Mouse (Mus musculus) stomach, postnatal 0 days (tissue): ENCODE results near the gene Ddn. TPM values are rescaled to one million over a fixed set of nuclear protein-coding genes. Genes with fewer than 3 reads are reported as not detected.

Source experiments
- ATAC-seq: fragments of 200-750 bp; cut with Nextera tagmentation; 2 replicates; pipeline ENCODE4 v1.8.0; 2017; ENCODE audit not compliant: low FRiP score, low TSS enrichment
- DNase-seq: peaks from one replicate; pipeline ENCODE4 v3.0.0-alpha.2; 2016; ENCODE audit warnings: low spot score
- H3K27ac ChIP-seq: fragments of 300-500 bp; sonication (generic); replicated peaks from 2 replicates; pipeline ENCODE4 v1.5.1; 2014; ENCODE audit warnings: mild to moderate bottlenecking, control low read depth
- H3K27me3 ChIP-seq: fragments of 300-500 bp; sonication (generic); 2 replicates; pipeline ENCODE4 v1.6.1; 2014; ENCODE audit warnings: low read length; ENCODE audit not compliant: control insufficient read depth, insufficient read depth
- H3K36me3 ChIP-seq: fragments of 300-500 bp; sonication (generic); 2 replicates; pipeline ENCODE4 v1.6.1; 2014; ENCODE audit warnings: low read length, mixed read lengths; ENCODE audit not compliant: control insufficient read depth, insufficient read depth
- H3K4me1 ChIP-seq: fragments of 300-500 bp; sonication (generic); replicated peaks from 2 replicates; pipeline ENCODE4 v1.6.1; 2014; ENCODE audit warnings: antibody characterized with exemption; ENCODE audit not compliant: control insufficient read depth, insufficient read depth
- H3K4me2 ChIP-seq: fragments of 300-500 bp; sonication (generic); replicated peaks from 2 replicates; pipeline ENCODE4 v1.6.1; 2014; ENCODE audit warnings: low read depth, mild to moderate bottlenecking, control low read depth, moderate library complexity
- H3K4me3 ChIP-seq: fragments of 300-500 bp; sonication (generic); 2 replicates; pipeline ENCODE4 v1.5.1; 2014; ENCODE audit warnings: low read depth, low read length, control low read depth
- H3K9ac ChIP-seq: fragments of 300-500 bp; sonication (generic); 2 replicates; pipeline ENCODE4 v1.6.1; 2014; ENCODE audit warnings: mild to moderate bottlenecking, low read length, control low read depth, mixed read lengths
- H3K9me3 ChIP-seq: fragments of 300-500 bp; sonication (generic); 2 replicates; pipeline ENCODE4 v1.6.1; 2016; ENCODE audit warnings: low read length; ENCODE audit not compliant: control insufficient read depth
- CTCF ChIP-seq: IDR thresholded peaks from 2 replicates; pipeline ENCODE4 v1.5.1; 2016; ENCODE audit warnings: antibody characterized with exemption, low read depth, mild to moderate bottlenecking, moderate library complexity
- EP300 ChIP-seq: optimal IDR thresholded peaks from 2 replicates; pipeline ENCODE3; 2016; ENCODE audit warnings: antibody characterized with exemption
- WGBS: fragments of 180-500 bp; shearing (Covaris S2); extraction: QIAGEN DNeasy Blood & Tissue Kit; methylation state at CpG from one replicate; pipeline ENCODE4 v1.1.7; 2014; 5-methylcytosine and 5-hydroxymethylcytosine counted together
- polyA plus RNA-seq: library from polyadenylated mRNA; unstranded; fragments of >200 nt; fragmentation: Nextera tagmentation; extraction: Ambion mirVana; gene quantifications from 2 replicates; pipeline ENCODE4 v1.2.1, GENCODE M21; 2015

Gene Ddn
- 0.02 TPM in 1 of 2 replicates, not detected in the other for polyA plus RNA-seq

- DNase-seq (no peak), ATAC-seq (no peak)
- Histone ChIP-seq H3K36me3 (peaks cover 9% of the 10 kb centered on the region), H3K9ac (0 out of 2 replicates have a peak within 1 kb of the TSS, but pooled peaks have one; percentile 24), H3K27me3 (peaks cover 14% of the 10 kb centered on the region; the same call in 1 of the 2 replicates), H3K4me3 (peak within 1 kb of the TSS; percentile 34; the same call in 1 of the 2 replicates), H3K27ac (no peak within 1 kb of the TSS), H3K4me2 (peak within 1 kb of the TSS; percentile 57; the same call in 1 of the 2 replicates), H3K4me1 (peaks cover 2% of the 10 kb centered on the region; the same call in 1 of the 2 replicates), H3K9me3 (no peaks in the 10 kb centered on the region)
- TF ChIP-seq EP300, result no peak
- no peak for TF ChIP-seq CTCF
- WGBS, result 59% methylated on average over 3 of the region's 3 CpGs
Observed at GRCm38 (mm10) chr15:98809390-98809789, at the start of gene Ddn. TSS of gene Ddn (minus strand) at chr15:98809490.

GRCm38 (mm10) chr15:98854214-98854613 lies 44.9 kb upstream of the Ddn start:
- no peaks in the 10 kb centered on the region for H3K27me3 ChIP-seq
- peaks cover 73% of the 10 kb centered on the region for H3K36me3 ChIP-seq
- H3K9me3 ChIP-seq, result no peaks in the 10 kb centered on the region
- H3K4me3 ChIP-seq, result no peak overlapping the region
- H3K9ac ChIP-seq, result no peak overlapping the region
- DNase-seq, result no peak
- no peak for TF ChIP-seq CTCF
- 82% methylated on average over 16 of the region's 16 CpGs for WGBS
- no peaks in the 10 kb centered on the region for H3K4me1 ChIP-seq
- H3K4me2 ChIP-seq, result no peak overlapping the region
- ATAC-seq, result no peak
- no peak overlapping the region for H3K27ac ChIP-seq

DNA sequence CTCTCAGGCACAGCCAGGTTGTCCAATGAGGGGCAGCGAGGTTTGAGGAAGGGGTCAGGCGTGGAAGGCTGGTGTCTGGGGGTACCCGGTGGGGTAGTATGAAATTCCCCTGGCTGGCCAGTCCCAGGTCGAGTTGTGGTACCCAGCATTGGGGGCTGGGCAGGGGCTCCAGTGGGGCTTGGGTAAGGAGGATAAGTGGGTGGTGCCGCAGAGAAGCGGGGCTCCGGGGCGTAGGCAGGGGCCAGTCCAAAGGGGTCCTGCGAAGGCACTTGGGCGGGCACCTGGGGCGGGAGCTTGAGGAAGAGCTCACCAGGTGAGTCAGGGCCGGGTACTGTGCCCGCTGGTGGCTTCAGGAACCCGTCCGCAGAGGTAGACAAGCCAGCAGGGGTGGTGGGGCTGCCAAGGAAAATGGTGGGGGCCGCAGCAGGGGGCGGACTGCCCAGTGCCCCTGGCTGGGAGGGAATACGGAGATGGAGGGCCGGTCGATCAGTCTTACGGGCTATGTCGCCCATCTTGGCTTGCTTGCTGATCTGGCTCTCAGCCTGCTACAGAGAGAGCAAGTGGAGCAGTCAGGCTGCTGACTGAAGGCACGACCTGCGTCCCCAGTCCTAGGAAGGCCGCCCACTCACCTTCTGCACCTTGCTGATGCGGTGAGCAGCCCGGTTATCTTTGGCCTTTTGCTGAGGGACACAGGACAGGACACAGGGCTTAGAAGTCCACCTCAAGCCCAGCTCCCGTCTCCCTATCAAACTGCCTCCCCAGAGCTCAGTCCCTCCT lies 44.1 kb upstream of the Ddn start:
- no peak overlapping the region for H3K9ac ChIP-seq

GRCm38 (mm10) chr15:98852733-98853132 lies 43.4 kb upstream of the Ddn start:
- H3K27me3 ChIP-seq, result no peaks in the 10 kb centered on the region
- H3K4me1 ChIP-seq, result no peaks in the 10 kb centered on the region
- H3K36me3 ChIP-seq, result peaks cover 72% of the 10 kb centered on the region
- no peak overlapping the region for H3K4me3 ChIP-seq
- no peak overlapping the region for H3K27ac ChIP-seq
- no peak overlapping the region for H3K9ac ChIP-seq
- 84% methylated on average over 9 of the region's 9 CpGs for WGBS
- 0 out of 2 replicates have a peak, but pooled peaks have one; percentile 14 for ATAC-seq
- no peaks in the 10 kb centered on the region for H3K9me3 ChIP-seq
- no peak for DNase-seq
- no peak for TF ChIP-seq EP300
- TF ChIP-seq CTCF, result no peak
- no peak overlapping the region for H3K4me2 ChIP-seq

More for the DNA sequence above, 44.1 kb upstream of the Ddn start:
- 91% methylated on average over 28 of the region's 28 CpGs for WGBS
- Histone ChIP-seq H3K27me3 (no peaks in the 10 kb centered on the region), H3K27ac (no peak overlapping the region), H3K9me3 (no peaks in the 10 kb centered on the region), H3K36me3 (peaks cover 72% of the 10 kb centered on the region), H3K4me2 (no peak overlapping the region), H3K4me1 (no peaks in the 10 kb centered on the region), H3K4me3 (no peak overlapping the region)
- DNase-seq (no peak), ATAC-seq (0 out of 2 replicates have a peak, but pooled peaks have one; percentile 13)
- TF ChIP-seq EP300, result no peak
- TF ChIP-seq CTCF, result no peak

DNA sequence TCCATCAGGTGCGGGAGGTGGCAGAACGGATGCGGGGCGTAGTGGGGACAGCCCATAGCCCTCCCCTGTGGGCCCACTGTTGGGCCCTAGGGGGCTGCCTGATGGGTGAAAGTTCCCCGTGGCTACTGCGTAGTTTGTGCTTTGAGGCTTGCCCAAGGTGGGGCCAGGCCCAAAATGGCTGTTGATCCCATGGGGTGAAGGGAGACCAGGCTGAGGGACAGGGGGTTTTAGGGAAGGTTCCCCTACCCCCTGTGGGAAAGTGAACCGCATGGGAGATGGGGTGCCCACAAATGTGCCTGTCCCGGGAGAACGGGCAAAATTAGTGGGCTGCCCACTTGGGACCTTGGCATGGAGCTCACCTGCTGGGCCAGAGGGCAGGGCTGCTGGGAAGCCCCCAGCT lies 42.8 kb upstream of the Ddn start:
- no peaks in the 10 kb centered on the region for H3K9me3 ChIP-seq
- no peak overlapping the region for H3K27ac ChIP-seq
- H3K4me1 ChIP-seq, result no peaks in the 10 kb centered on the region
- no peak overlapping the region for H3K4me3 ChIP-seq
- no peaks in the 10 kb centered on the region for H3K27me3 ChIP-seq
- H3K4me2 ChIP-seq, result no peak overlapping the region
- H3K36me3 ChIP-seq, result peaks cover 70% of the 10 kb centered on the region
- no peak for ATAC-seq
- no peak for TF ChIP-seq EP300
- TF ChIP-seq CTCF, result no peak
- DNase-seq, result no peak
- H3K9ac ChIP-seq, result no peak overlapping the region
- 90% methylated on average over 9 of the region's 9 CpGs for WGBS

DNA sequence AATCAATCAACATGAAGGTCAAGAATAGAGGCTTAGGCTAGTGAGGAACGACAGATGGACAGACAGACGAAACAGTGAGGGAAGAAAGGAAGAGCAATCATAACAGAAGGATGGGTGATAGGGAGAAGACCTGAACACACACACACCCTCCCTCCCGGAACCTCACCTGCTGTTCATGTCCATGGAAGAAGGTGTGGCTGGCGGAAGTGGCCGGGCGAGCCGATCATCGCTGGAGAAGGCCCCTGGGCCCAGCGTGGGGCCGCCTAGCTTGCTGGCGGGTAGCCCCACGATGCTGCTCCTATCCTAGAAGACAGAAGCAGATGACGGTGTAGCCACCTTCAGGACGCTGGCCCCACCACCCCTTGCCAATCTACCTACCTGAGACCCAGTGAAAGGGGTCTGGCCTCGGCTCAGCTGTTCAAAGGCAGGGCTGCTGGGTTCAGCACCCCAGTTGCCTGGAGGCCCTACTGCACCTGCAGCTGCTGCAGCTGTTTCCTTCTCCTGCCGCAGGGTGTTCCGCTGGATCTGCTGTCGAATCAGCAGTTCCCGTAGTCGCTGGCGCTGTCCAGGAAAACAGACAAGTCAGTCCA lies 42.0 kb upstream of the Ddn start:
- no peak for TF ChIP-seq CTCF
- no peak for TF ChIP-seq EP300
- ATAC-seq (no peak), DNase-seq (no peak)
- Histone ChIP-seq H3K4me3 (no peak overlapping the region), H3K9me3 (no peaks in the 10 kb centered on the region), H3K4me1 (no peaks in the 10 kb centered on the region), H3K27me3 (no peaks in the 10 kb centered on the region), H3K27ac (no peak overlapping the region), H3K4me2 (no peak overlapping the region), H3K36me3 (peaks cover 66% of the 10 kb centered on the region), H3K9ac (no peak overlapping the region)
- 84% methylated on average over 21 of the region's 21 CpGs for WGBS
